Mouse (Mus musculus) intestine, embryonic 14.5 days (tissue): ENCODE measurements around the gene Pigyl. TPM values are rescaled to one million over a fixed set of nuclear protein-coding genes. Genes with fewer than 3 reads are reported as not detected.
"Not testable (repeated sequence)": the region's sequence is repeated elsewhere in the genome, so short reads cannot be mapped to it uniquely, and the experiment has no call there.

Source experiments
- ATAC-seq: fragments of 200-750 bp; cut with Nextera tagmentation; replicated peaks from 2 replicates; pipeline ENCODE4 v1.8.0; 2017; ENCODE audit warnings: low read depth, moderate number of reproducible peaks, moderate TSS enrichment, moderate library complexity; ENCODE audit not compliant: low FRiP score, low TSS enrichment
- DNase-seq: peaks from one replicate; pipeline ENCODE4 v3.0.0-alpha.2; 2018; ENCODE audit warnings: low spot score
- H3K27ac ChIP-seq: fragments of 300-500 bp; sonication (generic); 2 replicates; pipeline ENCODE4 v1.5.1; 2014; ENCODE audit warnings: low read depth, mild to moderate bottlenecking, control low read depth
- H3K27me3 ChIP-seq: fragments of 300-500 bp; sonication (generic); replicated peaks from 2 replicates; pipeline ENCODE4 v1.6.1; 2014; ENCODE audit warnings: low read length, control low read depth; ENCODE audit not compliant: control insufficient read depth, insufficient read depth
- H3K36me3 ChIP-seq: fragments of 300-500 bp; sonication (generic); 2 replicates; pipeline ENCODE4 v1.6.1; 2014; ENCODE audit warnings: low read length, control low read depth; ENCODE audit not compliant: control insufficient read depth, insufficient read depth
- H3K4me1 ChIP-seq: fragments of 300-500 bp; sonication (generic); replicated peaks from 2 replicates; pipeline ENCODE4 v1.6.1; 2014; ENCODE audit warnings: low read length, control low read depth, mixed read lengths; ENCODE audit not compliant: control insufficient read depth, insufficient read depth
- H3K4me2 ChIP-seq: fragments of 300-500 bp; sonication (generic); 2 replicates; pipeline ENCODE4 v1.6.1; 2014; ENCODE audit warnings: low read length
- H3K4me3 ChIP-seq: fragments of 300-500 bp; sonication (generic); 2 replicates; pipeline ENCODE4 v1.5.1; 2014; ENCODE audit warnings: low read depth, low read length, control low read depth, mixed read lengths
- H3K9ac ChIP-seq: fragments of 300-500 bp; sonication (generic); 2 replicates; pipeline ENCODE4 v1.6.1; 2014; ENCODE audit warnings: mild to moderate bottlenecking, low read length
- H3K9me3 ChIP-seq: fragments of 300-500 bp; sonication (generic); 2 replicates; pipeline ENCODE4 v1.6.1; 2016; ENCODE audit warnings: low read length, control low read depth; ENCODE audit not compliant: control insufficient read depth
- WGBS: fragments of 180-500 bp; shearing (Covaris S2); extraction: QIAGEN DNeasy Blood & Tissue Kit; methylation state at CpG from one replicate; pipeline ENCODE4 v1.1.7; 2014; 5-methylcytosine and 5-hydroxymethylcytosine counted together
- polyA plus RNA-seq: library from polyadenylated mRNA; unstranded; fragments of >200 nt; fragmentation: Nextera tagmentation; extraction: Ambion mirVana; gene quantifications from 2 replicates; pipeline ENCODE4 v1.2.1, GENCODE M21; 2014

Gene Pigyl
- polyA plus RNA-seq, 1 experiment from 2014 or later: 85.4 TPM

DNA sequence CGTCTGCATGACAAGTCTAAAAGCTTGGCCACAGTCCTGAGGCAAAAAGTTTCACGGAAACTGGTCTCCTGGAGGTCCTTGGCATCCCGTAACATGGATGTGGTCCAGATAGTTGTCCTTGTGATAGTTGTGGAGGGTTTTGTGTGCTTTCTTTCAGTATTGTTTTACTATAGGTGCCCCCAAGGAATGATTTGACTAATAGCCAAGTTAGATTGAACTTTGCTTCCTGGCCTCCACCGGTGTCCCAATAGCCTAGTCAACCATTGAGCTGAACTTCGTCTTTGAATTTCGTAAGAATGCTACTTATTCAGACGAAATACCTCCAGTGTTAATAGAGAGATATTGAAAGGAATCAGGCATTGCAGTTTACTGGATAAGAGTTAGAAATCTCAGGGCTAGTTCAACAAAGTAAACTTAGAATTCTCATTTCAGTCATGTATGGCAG is 6.4 kb upstream of the Pigyl start:
- H3K36me3 ChIP-seq, H3K4me1 ChIP-seq, H3K9me3 ChIP-seq, ATAC-seq, H3K4me2 ChIP-seq, H3K9ac ChIP-seq, H3K4me3 ChIP-seq, DNase-seq, H3K27ac ChIP-seq, H3K27me3 ChIP-seq: not testable (repeated sequence)
- 84% methylated on average over 7 of the region's 7 CpGs for WGBS

GRCm38 (mm10) chr9:22150946-22151345 is 5.7 kb upstream of the Pigyl start:
- DNase-seq (no peak), ATAC-seq (no peak)
- Histone ChIP-seq H3K27me3 (no peaks in the 10 kb centered on the region), H3K36me3 (no peaks in the 10 kb centered on the region), H3K4me2 (no peak overlapping the region), H3K9ac (no peak overlapping the region), H3K9me3 (0 out of 2 replicates have a peak, but pooled peaks cover 4% of the 10 kb centered on the region), H3K4me3 (no peak overlapping the region), H3K27ac (no peak overlapping the region), H3K4me1 (no peaks in the 10 kb centered on the region)
- 78% methylated on average over 2 of the region's 2 CpGs for WGBS

- WGBS: 95% methylated on average over 3 of the region's 3 CpGs
- Histone ChIP-seq H3K9me3 (no peaks in the 10 kb centered on the region), H3K4me1 (peaks cover 5% of the 10 kb centered on the region), H3K27me3 (no peaks in the 10 kb centered on the region), H3K4me3 (no peak overlapping the region), H3K36me3 (no peaks in the 10 kb centered on the region), H3K27ac (no peak overlapping the region), H3K4me2 (no peak overlapping the region), H3K9ac (no peak overlapping the region)
- no peak for ATAC-seq
- no peak for DNase-seq
These were observed 2.8 kb upstream of the Pigyl start for GRCm38 (mm10) chr9:22153810-22154209.

GRCm38 (mm10) chr9:22155614-22156013 is 1.0 kb upstream of the Pigyl start:
- Histone ChIP-seq H3K27me3 (no peaks in the 10 kb centered on the region), H3K27ac (no peak overlapping the region), H3K9ac (no peak overlapping the region), H3K36me3 (no peaks in the 10 kb centered on the region), H3K4me2 (peak overlapping the region; percentile 20; the same call in 1 of the 2 replicates), H3K4me1 (peaks cover 5% of the 10 kb centered on the region), H3K4me3 (no peak overlapping the region), H3K9me3 (no peaks in the 10 kb centered on the region)
- 26% methylated on average over 10 of the region's 10 CpGs for WGBS
- ATAC-seq: no peak
- peak; percentile 79 for DNase-seq

DNA sequence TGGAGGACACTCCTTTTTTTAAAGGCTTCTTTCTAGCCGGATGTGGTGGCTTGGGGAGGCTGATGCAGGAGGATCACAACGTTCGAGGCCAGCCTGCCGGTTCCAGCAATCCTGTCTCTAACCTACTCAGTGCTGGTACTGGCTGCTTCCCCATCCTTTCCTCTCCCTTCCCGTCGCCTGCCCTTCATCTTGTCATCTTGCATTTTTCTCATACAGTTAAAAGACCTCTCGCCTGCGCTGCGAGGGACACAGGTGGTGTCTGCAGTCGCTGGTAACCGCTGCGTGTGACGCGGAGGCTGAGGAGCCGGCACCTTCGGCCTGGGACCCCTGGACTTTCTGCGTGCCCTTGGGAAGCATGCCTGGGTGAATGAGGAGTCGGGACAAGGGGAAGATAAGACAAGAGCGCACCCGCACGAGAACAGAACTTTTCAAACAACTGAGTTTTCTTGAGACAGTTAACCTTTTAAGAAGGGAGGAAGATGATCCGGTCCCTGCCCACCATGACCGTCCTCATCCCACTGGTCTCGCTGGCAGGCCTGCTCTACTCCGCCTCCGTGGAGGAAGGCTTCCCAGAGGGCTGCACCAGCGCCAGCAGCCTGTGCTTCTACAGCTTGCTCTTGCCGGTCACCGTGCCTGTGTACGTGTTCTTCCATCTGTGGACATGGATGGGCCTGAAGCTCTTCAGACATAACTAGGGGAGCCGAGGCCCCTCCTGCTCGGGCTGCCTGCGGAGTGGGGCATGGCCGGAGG is 1.0 kb downstream of the Pigyl start:
- 66% methylated on average over 34 of the region's 34 CpGs for WGBS
- no peaks in the 10 kb centered on the region for H3K36me3 ChIP-seq
- peak overlapping the region; percentile 73 for H3K4me2 ChIP-seq
- DNase-seq (no peak), ATAC-seq (no peak)
- H3K27ac ChIP-seq: no peak overlapping the region
- peak overlapping the region; percentile 75 for H3K9ac ChIP-seq
- peaks cover 5% of the 10 kb centered on the region for H3K4me1 ChIP-seq
- no peaks in the 10 kb centered on the region for H3K9me3 ChIP-seq
- peak overlapping the region; percentile 71 for H3K4me3 ChIP-seq
- no peaks in the 10 kb centered on the region for H3K27me3 ChIP-seq

DNA sequence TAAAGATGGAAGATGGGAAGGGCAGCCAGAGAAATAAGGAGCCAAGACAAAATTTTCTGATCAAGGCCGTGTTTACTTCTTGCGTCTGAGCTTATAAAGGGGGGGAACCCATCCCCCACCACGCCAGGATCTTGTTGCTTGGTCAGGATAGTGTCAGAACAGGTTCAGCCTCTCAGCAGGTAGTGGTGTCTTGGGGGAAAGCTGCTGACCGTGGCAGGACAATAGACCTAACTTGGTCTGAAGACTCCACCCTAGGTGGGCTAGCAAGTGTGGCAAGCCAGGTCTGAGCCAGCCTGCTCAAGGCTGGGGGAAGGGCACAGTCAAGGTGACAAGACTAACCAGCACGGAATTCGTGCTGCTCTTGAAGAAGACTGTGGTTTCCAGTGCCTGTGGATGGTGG is 4.7 kb downstream of the Pigyl start:
- ATAC-seq (no peak), DNase-seq (no peak)
- Histone ChIP-seq H3K4me1 (peaks cover 5% of the 10 kb centered on the region), H3K9me3 (no peaks in the 10 kb centered on the region), H3K27ac (no peak overlapping the region), H3K4me3 (no peak overlapping the region), H3K27me3 (no peaks in the 10 kb centered on the region), H3K36me3 (no peaks in the 10 kb centered on the region), H3K4me2 (no peak overlapping the region), H3K9ac (no peak overlapping the region)
- 37% methylated on average over 6 of the region's 6 CpGs for WGBS

GRCm38 (mm10) chr9:22162305-22162704 is 5.7 kb downstream of the Pigyl start:
- Histone ChIP-seq H3K36me3 (no peaks in the 10 kb centered on the region), H3K27me3 (no peaks in the 10 kb centered on the region), H3K4me3 (no peak overlapping the region), H3K27ac (no peak overlapping the region), H3K4me2 (no peak overlapping the region), H3K9ac (no peak overlapping the region), H3K4me1 (peaks cover 4% of the 10 kb centered on the region), H3K9me3 (peaks cover 5% of the 10 kb centered on the region; the same call in 1 of the 2 replicates)
- DNase-seq (no peak), ATAC-seq (no peak)
- WGBS: 75% methylated on average over 9 of the region's 9 CpGs

DNA sequence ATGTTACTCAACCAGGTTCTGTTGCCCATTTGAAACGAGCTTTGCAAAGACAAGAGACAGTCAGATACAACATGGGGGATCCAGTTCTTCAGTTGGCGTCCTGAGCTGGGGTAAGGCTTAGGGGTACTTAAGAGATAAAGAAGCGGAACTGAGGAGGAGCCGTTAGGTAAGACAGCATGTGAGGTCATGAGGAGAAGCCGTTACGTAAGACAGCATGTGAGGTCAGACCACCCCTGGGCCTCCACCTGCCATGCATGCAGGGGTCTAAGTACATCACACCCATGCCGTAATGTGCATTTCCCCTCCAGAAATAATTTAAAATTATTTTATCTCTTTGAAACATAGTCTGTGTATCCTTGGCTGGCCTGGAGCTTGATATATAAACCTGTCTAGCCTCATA is 6.3 kb downstream of the Pigyl start:
- WGBS: 87% methylated on average over 7 of the region's 7 CpGs
- no peak overlapping the region for H3K9ac ChIP-seq
- no peaks in the 10 kb centered on the region for H3K36me3 ChIP-seq
- no peak overlapping the region for H3K4me2 ChIP-seq
- ATAC-seq: no peak
- no peaks in the 10 kb centered on the region for H3K27me3 ChIP-seq
- peaks cover 5% of the 10 kb centered on the region; the same call in 1 of the 2 replicates for H3K9me3 ChIP-seq
- H3K4me3 ChIP-seq: no peak overlapping the region
- H3K4me1 ChIP-seq: no peaks in the 10 kb centered on the region
- DNase-seq: no peak
- no peak overlapping the region for H3K27ac ChIP-seq
